In genomic region chr1:193386136-193386535, GRCm38 (mm10) we compare ENCODE assay signal across 9 mouse cellular contexts. TPM values are rescaled to one million over a fixed set of nuclear protein-coding genes. Genes with fewer than 3 reads are reported as not detected.
DNase-seq lines count a peak whose midpoint lies in the region; ATAC-seq lines count a peak whose summit lies in the region.
"Had no signal": no experiment of that assay in that cellular context is flagged by ENCODE, and none has a peak within 500 bp of the region (broad histone marks: within the 10 kb centered on the region; RNA-seq: fewer than 3 reads in every experiment).

No protein-coding gene starts in this region.

- no peak overlapping the region for H3K27ac ChIP-seq in forebrain, embryonic 11.5 days (ENCODE audit: low read depth, low read length)
- no peak overlapping the region; the same call in 1 of the 2 replicates for H3K27ac ChIP-seq in lung, embryonic 16.5 days (ENCODE audit: low read length)
- H3K27ac ChIP-seq: embryonic facial prominence, embryonic 13.5 days had no signal

- peaks cover 14% of the 10 kb centered on the region for H3K4me1 ChIP-seq in forebrain, embryonic 11.5 days (replicated peaks; ENCODE audit: control insufficient read depth, insufficient read depth, low read length)
- peaks cover 39% of the 10 kb centered on the region for H3K4me1 ChIP-seq in lung, embryonic 16.5 days (replicated peaks; ENCODE audit: control insufficient read depth, insufficient read depth, low read length)

- no peak overlapping the region for H3K4me3 ChIP-seq in forebrain, embryonic 11.5 days (ENCODE audit: low read depth, low read length)
- no peak overlapping the region for H3K4me3 ChIP-seq in lung, embryonic 16.5 days (ENCODE audit: low read length)
- H3K4me3 ChIP-seq: embryonic facial prominence, embryonic 13.5 days had no signal

- no peak overlapping the region for H3K4me2 ChIP-seq in forebrain, embryonic 11.5 days (ENCODE audit: low read depth, low read length, severe bottlenecking)
- H3K4me2 ChIP-seq in lung, embryonic 16.5 days (ENCODE audit: low read depth, low read length): 0 out of 2 replicates have a peak overlapping the region, but pooled peaks have one; percentile 13
- H3K4me2 ChIP-seq: embryonic facial prominence, embryonic 13.5 days had no signal

- peak; percentile 25; the same call in 1 of the 2 replicates for ATAC-seq in forebrain, embryonic 11.5 days (replicated peaks; ENCODE audit: low FRiP score)
- ATAC-seq in lung, embryonic 16.5 days (ENCODE audit: low read depth): peak; percentile 41; the same call in 1 of the 2 replicates

- no peaks in the 10 kb centered on the region for H3K9me3 ChIP-seq in forebrain, embryonic 11.5 days (ENCODE audit: control insufficient read depth, low read length)
- H3K9me3 ChIP-seq in lung, embryonic 16.5 days (ENCODE audit: control insufficient read depth, low read length): no peaks in the 10 kb centered on the region
- H3K9me3 ChIP-seq: embryonic facial prominence, embryonic 13.5 days had no signal

- H3K27me3 ChIP-seq in forebrain, embryonic 11.5 days (ENCODE audit: control insufficient read depth, insufficient read depth, low read length): peaks cover 2% of the 10 kb centered on the region; the same call in 1 of the 2 replicates
- no peaks in the 10 kb centered on the region; the same call in 1 of the 2 replicates for H3K27me3 ChIP-seq in lung, embryonic 16.5 days (ENCODE audit: control insufficient read depth, insufficient read depth, low read depth, low read length)
- H3K27me3 ChIP-seq: embryonic facial prominence, embryonic 13.5 days had no signal

- no peak overlapping the region for H3K9ac ChIP-seq in forebrain, embryonic 11.5 days (ENCODE audit: low read length)
- H3K9ac ChIP-seq in lung, embryonic 16.5 days (ENCODE audit: low read length): no peak overlapping the region
- H3K9ac ChIP-seq: embryonic facial prominence, embryonic 13.5 days had no signal

- 5% methylated on average over 5 of the region's 5 CpGs for WGBS in forebrain, embryonic 11.5 days
- 0% methylated on average over 5 of the region's 5 CpGs for WGBS in lung, embryonic 16.5 days

- H3K36me3 ChIP-seq in forebrain, embryonic 11.5 days (ENCODE audit: control insufficient read depth, insufficient read depth, low read length): no peaks in the 10 kb centered on the region
- H3K36me3 ChIP-seq in lung, embryonic 16.5 days (ENCODE audit: control insufficient read depth, insufficient read depth, low read length): no peaks in the 10 kb centered on the region
- H3K36me3 ChIP-seq: embryonic facial prominence, embryonic 13.5 days had no signal

- intact Hi-C loops in heart, postnatal 14 days (cut with DNase I): loop anchor here (1.0 to 5.0 kb wide), 4 partner anchors 61 to 837 kb away; no protein-coding TSS in a partner anchor

- DNase-seq in CD4-positive, CD25-positive, alpha-beta regulatory T cell, adult 2 months (ENCODE audit: low read depth, low spot score): peak; percentile 76
- DNase-seq in adrenal gland, postnatal 4 days (ENCODE audit: low spot score in 2 of 2): peak; percentile 57 to 74
- peak; percentile 85 for DNase-seq in forebrain, embryonic 11.5 days (ENCODE audit: low spot score)
- DNase-seq in heart, postnatal 14 days: peak; percentile 89 to 94
- DNase-seq in kidney, postnatal 4 days: peak; percentile 90 to 91
- peak; percentile 79 for DNase-seq in ovary, postnatal 36 days (ENCODE audit: low spot score)
- DNase-seq in thymus, postnatal 25 days: peak; percentile 70

RNA-seq across cellular contexts. Expression of gene Camk1g, which starts 16.0 kb away (rescaled TPM):
- 1 to 10 TPM; 1.8 to 3.6 TPM for total RNA-seq in adrenal gland, postnatal 4 days (2021)
- polyA plus RNA-seq in forebrain, embryonic 11.5 days (2014; fragmentation: Nextera tagmentation; extraction: Ambion mirVana): 15.0 and 17.4 TPM in 2 replicates
- under 1 TPM; 0.72 to 0.83 TPM for total RNA-seq in heart, postnatal 14 days (2021)
- polyA plus RNA-seq in lung, embryonic 16.5 days (2015; fragmentation: Nextera tagmentation; extraction: Ambion mirVana): 43.2 and 45.0 TPM in 2 replicates
